Mouse (Mus musculus) hindbrain, embryonic 12.5 days (tissue): ENCODE results near the gene Lef1. TPM values are rescaled to one million over a fixed set of nuclear protein-coding genes. Genes with fewer than 3 reads are reported as not detected.

Experiments used
- ATAC-seq: fragments of 200-750 bp; cut with Nextera tagmentation; 2 replicates; pipeline ENCODE4 v1.8.0; 2017; ENCODE audit warnings: moderate TSS enrichment; ENCODE audit not compliant: low FRiP score
- H3K27ac ChIP-seq: fragments of 300-500 bp; sonication (generic); 2 replicates; pipeline ENCODE4 v1.5.1; 2016; ENCODE audit warnings: mild to moderate bottlenecking
- H3K27me3 ChIP-seq: fragments of 300-500 bp; sonication (generic); 2 replicates; pipeline ENCODE4 v1.6.1; 2016; ENCODE audit warnings: mild to moderate bottlenecking
- H3K36me3 ChIP-seq: fragments of 300-500 bp; sonication (generic); 2 replicates; pipeline ENCODE4 v1.6.1; 2016; ENCODE audit warnings: mild to moderate bottlenecking
- H3K4me1 ChIP-seq: fragments of 300-500 bp; sonication (generic); 2 replicates; pipeline ENCODE4 v1.6.1; 2016
- H3K4me2 ChIP-seq: fragments of 300-500 bp; sonication (generic); replicated peaks from 2 replicates; pipeline ENCODE4 v1.6.1; 2016; ENCODE audit warnings: mild to moderate bottlenecking
- H3K4me3 ChIP-seq: fragments of 300-500 bp; sonication (generic); 2 replicates; pipeline ENCODE4 v1.5.1; 2016; ENCODE audit warnings: mild to moderate bottlenecking
- H3K9ac ChIP-seq: fragments of 300-500 bp; sonication (generic); 2 replicates; pipeline ENCODE4 v1.6.1; 2016; ENCODE audit warnings: mild to moderate bottlenecking, moderate library complexity
- H3K9me3 ChIP-seq: fragments of 300-500 bp; sonication (generic); replicated peaks from 2 replicates; pipeline ENCODE4 v1.6.1; 2016; ENCODE audit warnings: mild to moderate bottlenecking
- WGBS: fragments of 180-500 bp; shearing (Covaris S2); methylation state at CpG from one replicate; pipeline ENCODE4 v1.1.7; 2016; 5-methylcytosine and 5-hydroxymethylcytosine counted together
- polyA plus RNA-seq: library from polyadenylated mRNA; unstranded; fragments of >200 nt; fragmentation: Nextera tagmentation; extraction: Ambion mirVana; gene quantifications from 2 replicates; pipeline ENCODE4 v1.2.1, GENCODE M21; 2016

Lef1 gene
- polyA plus RNA-seq, 1 experiment from 2014 or later = 33.6 TPM

- H3K4me1 ChIP-seq = peaks cover 12% of the 10 kb centered on the region
- ATAC-seq = no peak
- no peaks in the 10 kb centered on the region for H3K9me3 ChIP-seq
- H3K9ac ChIP-seq = no peak overlapping the region
- H3K4me3 ChIP-seq = no peak overlapping the region
- H3K4me2 ChIP-seq = no peak overlapping the region
- no peaks in the 10 kb centered on the region for H3K27me3 ChIP-seq
- 84% methylated on average over 7 of the region's 7 CpGs for WGBS
- no peaks in the 10 kb centered on the region for H3K36me3 ChIP-seq
- H3K27ac ChIP-seq = no peak overlapping the region
These were observed 44.8 kb downstream of the Lef1 start for GRCm38 (mm10) chr3:131155066-131155465.

- no peak for ATAC-seq
- WGBS = 19% methylated on average over 3 of the region's 3 CpGs
- H3K4me2 ChIP-seq = no peak overlapping the region
- H3K9ac ChIP-seq = no peak overlapping the region
- H3K4me1 ChIP-seq = peaks cover 12% of the 10 kb centered on the region
- H3K4me3 ChIP-seq = no peak overlapping the region
- H3K9me3 ChIP-seq = no peaks in the 10 kb centered on the region
- H3K27me3 ChIP-seq = no peaks in the 10 kb centered on the region
- no peaks in the 10 kb centered on the region for H3K36me3 ChIP-seq
- no peak overlapping the region for H3K27ac ChIP-seq
These were observed 45.4 kb downstream of the Lef1 start for GRCm38 (mm10) chr3:131155657-131156056.

- no peak for ATAC-seq
- Histone ChIP-seq H3K27ac (no peak overlapping the region), H3K36me3 (no peaks in the 10 kb centered on the region), H3K4me2 (no peak overlapping the region), H3K27me3 (no peaks in the 10 kb centered on the region), H3K4me3 (no peak overlapping the region), H3K4me1 (peaks cover 12% of the 10 kb centered on the region), H3K9me3 (no peaks in the 10 kb centered on the region), H3K9ac (no peak overlapping the region)
- WGBS = 39% methylated on average over 11 of the region's 11 CpGs
These were observed 46.1 kb downstream of the Lef1 start for GRCm38 (mm10) chr3:131156377-131156776.

GRCm38 (mm10) chr3:131157471-131157870 is 47.2 kb downstream of the Lef1 start:
- Histone ChIP-seq H3K4me2 (no peak overlapping the region), H3K4me1 (peaks cover 12% of the 10 kb centered on the region), H3K9me3 (no peaks in the 10 kb centered on the region), H3K36me3 (no peaks in the 10 kb centered on the region), H3K27me3 (no peaks in the 10 kb centered on the region), H3K27ac (no peak overlapping the region), H3K4me3 (no peak overlapping the region), H3K9ac (no peak overlapping the region)
- 35% methylated on average over 7 of the region's 7 CpGs for WGBS
- no peak for ATAC-seq

- H3K36me3 ChIP-seq = no peaks in the 10 kb centered on the region
These were observed 49.0 kb downstream of the Lef1 start for GRCm38 (mm10) chr3:131159204-131159760.

GRCm38 (mm10) chr3:131159881-131160615 is 49.8 kb downstream of the Lef1 start:
- H3K9ac ChIP-seq = no peak overlapping the region
- peaks cover 12% of the 10 kb centered on the region for H3K4me1 ChIP-seq
- H3K27me3 ChIP-seq = no peaks in the 10 kb centered on the region
- H3K36me3 ChIP-seq = no peaks in the 10 kb centered on the region
- H3K4me2 ChIP-seq = no peak overlapping the region
- no peak for ATAC-seq
- WGBS = 72% methylated on average over 14 of the region's 14 CpGs
- no peak overlapping the region for H3K4me3 ChIP-seq
- H3K27ac ChIP-seq = no peak overlapping the region
- no peaks in the 10 kb centered on the region for H3K9me3 ChIP-seq

More at GRCm38 (mm10) chr3:131159204-131159760, 49.0 kb downstream of the Lef1 start:
- H3K27ac ChIP-seq = no peak overlapping the region
- H3K27me3 ChIP-seq = no peaks in the 10 kb centered on the region
- peaks cover 12% of the 10 kb centered on the region for H3K4me1 ChIP-seq
- no peaks in the 10 kb centered on the region for H3K9me3 ChIP-seq
- ATAC-seq = no peak
- H3K4me2 ChIP-seq = no peak overlapping the region
- H3K4me3 ChIP-seq = no peak overlapping the region
- WGBS = 54% methylated on average over 12 of the region's 12 CpGs
- H3K9ac ChIP-seq = no peak overlapping the region

GRCm38 (mm10) chr3:131160921-131161320 is 50.6 kb downstream of the Lef1 start:
- H3K9ac ChIP-seq = no peak overlapping the region
- no peak for ATAC-seq
- no peaks in the 10 kb centered on the region for H3K9me3 ChIP-seq
- H3K27ac ChIP-seq = no peak overlapping the region
- H3K36me3 ChIP-seq = no peaks in the 10 kb centered on the region
- H3K27me3 ChIP-seq = no peaks in the 10 kb centered on the region
- peaks cover 12% of the 10 kb centered on the region for H3K4me1 ChIP-seq
- no peak overlapping the region for H3K4me3 ChIP-seq
- no peak overlapping the region for H3K4me2 ChIP-seq
- 77% methylated on average over 7 of the region's 7 CpGs for WGBS

GRCm38 (mm10) chr3:131167731-131168130 is 57.5 kb downstream of the Lef1 start:
- H3K27ac ChIP-seq = no peak overlapping the region
- H3K9me3 ChIP-seq = no peaks in the 10 kb centered on the region
- 88% methylated on average over 4 of the region's 4 CpGs for WGBS
- H3K4me3 ChIP-seq = no peak overlapping the region
- H3K27me3 ChIP-seq = no peaks in the 10 kb centered on the region
- no peak overlapping the region for H3K4me2 ChIP-seq
- H3K36me3 ChIP-seq = no peaks in the 10 kb centered on the region
- peaks cover 2% of the 10 kb centered on the region; the same call in 1 of the 2 replicates for H3K4me1 ChIP-seq
- H3K9ac ChIP-seq = no peak overlapping the region
- no peak for ATAC-seq

- Histone ChIP-seq H3K9ac (no peak overlapping the region), H3K27me3 (no peaks in the 10 kb centered on the region), H3K9me3 (no peaks in the 10 kb centered on the region), H3K4me2 (no peak overlapping the region), H3K36me3 (no peaks in the 10 kb centered on the region), H3K4me3 (no peak overlapping the region), H3K4me1 (peaks cover 2% of the 10 kb centered on the region; the same call in 1 of the 2 replicates), H3K27ac (no peak overlapping the region)
- WGBS = 94% methylated on average over 6 of the region's 6 CpGs
- ATAC-seq = no peak
These were observed 58.9 kb downstream of the Lef1 start for GRCm38 (mm10) chr3:131169161-131169560.

- 90% methylated on average over 6 of the region's 6 CpGs for WGBS
- Histone ChIP-seq H3K4me1 (peaks cover 2% of the 10 kb centered on the region; the same call in 1 of the 2 replicates), H3K4me2 (no peak overlapping the region), H3K27ac (no peak overlapping the region), H3K4me3 (no peak overlapping the region), H3K27me3 (no peaks in the 10 kb centered on the region), H3K36me3 (no peaks in the 10 kb centered on the region), H3K9me3 (no peaks in the 10 kb centered on the region), H3K9ac (no peak overlapping the region)
- no peak for ATAC-seq
These were observed 59.9 kb downstream of the Lef1 start for GRCm38 (mm10) chr3:131170099-131170643.

- Histone ChIP-seq H3K4me3 (no peak overlapping the region), H3K27ac (no peak overlapping the region), H3K27me3 (no peaks in the 10 kb centered on the region), H3K36me3 (no peaks in the 10 kb centered on the region), H3K9me3 (no peaks in the 10 kb centered on the region), H3K4me2 (no peak overlapping the region), H3K9ac (no peak overlapping the region), H3K4me1 (peaks cover 6% of the 10 kb centered on the region; the same call in 1 of the 2 replicates)
- 50% methylated on average over 11 of the region's 11 CpGs for WGBS
- ATAC-seq = 0 out of 2 replicates have a peak, but pooled peaks have one; percentile 46
These were observed 61.2 kb downstream of the Lef1 start for GRCm38 (mm10) chr3:131171292-131171960.

- Histone ChIP-seq H3K36me3 (no peaks in the 10 kb centered on the region), H3K4me2 (no peak overlapping the region), H3K27me3 (no peaks in the 10 kb centered on the region), H3K27ac (no peak overlapping the region), H3K4me3 (no peak overlapping the region), H3K9ac (no peak overlapping the region), H3K4me1 (peaks cover 6% of the 10 kb centered on the region; the same call in 1 of the 2 replicates), H3K9me3 (no peaks in the 10 kb centered on the region)
- 86% methylated on average over 4 of the region's 4 CpGs for WGBS
- ATAC-seq = no peak
These were observed 62.0 kb downstream of the Lef1 start for GRCm38 (mm10) chr3:131172293-131172692.
